Comparison of ENCODE assay signal across 8 mouse cellular contexts in the genomic region with DNA sequence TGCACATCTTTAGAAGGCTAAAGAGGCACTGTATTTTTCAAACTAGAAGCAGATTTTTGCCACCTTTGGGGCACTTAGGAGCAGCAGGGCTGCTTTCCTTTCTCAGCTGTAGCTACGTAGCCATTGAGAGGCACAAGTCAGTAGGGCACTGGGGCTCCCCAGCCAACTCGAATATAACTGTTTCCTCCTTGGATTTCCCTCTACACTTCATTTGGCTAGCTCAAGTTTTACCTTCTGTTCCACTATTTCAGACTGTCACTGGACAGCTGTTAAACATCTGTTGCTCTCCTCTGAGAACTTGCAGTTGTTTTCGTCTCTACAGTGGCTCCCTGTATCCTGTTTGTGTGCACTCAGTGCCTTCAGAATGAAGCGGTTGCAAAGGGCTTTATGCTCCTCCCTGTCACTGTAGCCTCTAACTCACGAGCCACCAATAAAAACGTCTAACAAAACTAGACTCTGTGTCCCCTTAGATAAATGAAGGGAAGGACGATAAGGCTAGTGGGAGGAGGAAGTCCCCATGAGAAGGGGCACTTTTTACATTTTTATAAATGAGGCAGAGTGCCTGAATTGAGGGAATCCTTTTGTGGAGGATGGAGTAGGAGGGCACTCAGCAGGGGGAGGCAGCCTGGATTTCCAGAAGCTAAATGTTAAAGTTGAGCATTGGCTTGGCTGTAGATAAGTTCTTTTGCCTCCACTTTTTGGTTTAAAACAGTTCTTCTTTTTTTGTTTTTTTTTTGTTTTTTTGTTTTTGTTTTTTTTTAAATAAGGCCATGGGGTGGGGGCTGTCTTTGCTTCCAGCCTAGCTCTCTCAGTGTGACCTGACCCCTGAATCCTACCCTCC. TPM values are rescaled to one million over a fixed set of nuclear protein-coding genes. Genes with fewer than 3 reads are reported as not detected.
A peak's percentile ranks its signal among the peaks of the same experiment; 100 is the strongest.
DNase-seq lines count a peak whose midpoint lies in the region; ATAC-seq lines count a peak whose summit lies in the region.

No protein-coding gene starts in this region.

- H3K9me3 ChIP-seq in heart, embryonic 11.5 days (replicated peaks; ENCODE audit: control insufficient read depth, low read length): no peaks in the 10 kb centered on the region
- H3K9me3 ChIP-seq in neural tube, embryonic 11.5 days (ENCODE audit: control insufficient read depth, low read length): no peaks in the 10 kb centered on the region

- H3K4me3 ChIP-seq in heart, embryonic 11.5 days (ENCODE audit: low read depth, low read length): no peak overlapping the region
- no peak overlapping the region for H3K4me3 ChIP-seq in neural tube, embryonic 11.5 days (ENCODE audit: low read depth, low read length)

- H3K27me3 ChIP-seq in heart, embryonic 11.5 days (ENCODE audit: control insufficient read depth, insufficient read depth, low read length): no peaks in the 10 kb centered on the region
- no peaks in the 10 kb centered on the region for H3K27me3 ChIP-seq in neural tube, embryonic 11.5 days (ENCODE audit: control insufficient read depth, insufficient read depth, low read length)

- peak; percentile 29 to 40 for DNase-seq in spleen, postnatal 36 days (ENCODE audit: low spot score in 2 of 2)
- DNase-seq in spleen, postnatal 10 days (ENCODE audit: low spot score in 2 of 2): no peak
- DNase-seq in kidney, postnatal 10 days: peak; percentile 60
- peak; percentile 32 for DNase-seq in neural tube, embryonic 11.5 days (ENCODE audit: low spot score)
- DNase-seq in natural killer cell, adult 2 months (ENCODE audit: low spot score in 2 of 2): no peak
- no peak for DNase-seq in cerebellum, adult 8-10 months
- DNase-seq in left cerebral cortex, postnatal 14 days (ENCODE audit: low spot score in 2 of 2): no peak

- peaks cover 44% of the 10 kb centered on the region for H3K4me1 ChIP-seq in heart, embryonic 11.5 days (ENCODE audit: control insufficient read depth, insufficient read depth, low read length)
- peaks cover 17% of the 10 kb centered on the region for H3K4me1 ChIP-seq in neural tube, embryonic 11.5 days (ENCODE audit: control insufficient read depth, insufficient read depth, low read length)

- no peaks in the 10 kb centered on the region for H3K36me3 ChIP-seq in heart, embryonic 11.5 days (ENCODE audit: control insufficient read depth, insufficient read depth, low read length)
- no peaks in the 10 kb centered on the region for H3K36me3 ChIP-seq in neural tube, embryonic 11.5 days (ENCODE audit: control insufficient read depth, insufficient read depth, low read length)

- WGBS in heart, embryonic 11.5 days (ENCODE audit: insufficient replicate concordance): 28% methylated on average over 7 of the region's 7 CpGs
- WGBS in neural tube, embryonic 11.5 days: 9% methylated on average over 7 of the region's 7 CpGs

- peak overlapping the region; percentile 4; the same call in 1 of the 2 replicates for H3K9ac ChIP-seq in heart, embryonic 11.5 days (ENCODE audit: low read depth, low read length)
- no peak overlapping the region for H3K9ac ChIP-seq in neural tube, embryonic 11.5 days (ENCODE audit: low read length)

- H3K4me2 ChIP-seq in heart, embryonic 11.5 days: peak overlapping the region; percentile 34
- no peak overlapping the region for H3K4me2 ChIP-seq in neural tube, embryonic 11.5 days (ENCODE audit: low read depth)

- intact Hi-C loops in left cerebral cortex, postnatal 14 days (cut with DNase I): no loop called here

- peak overlapping the region; percentile 72 for H3K27ac ChIP-seq in heart, embryonic 11.5 days (ENCODE audit: low read depth, low read length)
- H3K27ac ChIP-seq in neural tube, embryonic 11.5 days (ENCODE audit: low read depth, low read length): peak overlapping the region; percentile 63

- ATAC-seq in heart, embryonic 11.5 days (replicated peaks; ENCODE audit: insufficient number of reproducible peaks, low FRiP score, low TSS enrichment): 0 out of 2 replicates have a peak, but pooled peaks have one; percentile 35
- ATAC-seq in neural tube, embryonic 11.5 days (ENCODE audit: insufficient read depth, low FRiP score, low TSS enrichment): no peak

RNA-seq across cellular contexts. Expression of a gene that starts 32.6 kb away (rescaled TPM):
- 29.1 and 32.8 TPM in 2 replicates for polyA plus RNA-seq in heart, embryonic 11.5 days (2014; fragmentation: Nextera tagmentation; extraction: Ambion mirVana)
- 40.0 and 42.2 TPM in 2 replicates for polyA plus RNA-seq in neural tube, embryonic 11.5 days (2014; fragmentation: Nextera tagmentation; extraction: Ambion mirVana)
- 10 to 100 TPM; 53.5 to 59.4 TPM for total RNA-seq in left cerebral cortex, postnatal 14 days (2021)

Comparison
In these comparisons a context has a peak if more than half of its experiments do, and no peak if none do; other contexts are left out.
1. DNase-seq: peak in spleen, postnatal 36 days (2 of 2), kidney, postnatal 10 days (single experiment) and neural tube, embryonic 11.5 days (single experiment); none in spleen, postnatal 10 days (0 of 2), natural killer cell, adult 2 months (0 of 2), cerebellum, adult 8-10 months (single experiment) and left cerebral cortex, postnatal 14 days (0 of 2).